Mouse (Mus musculus): Measurements from ENCODE around the gene Adtrp. TPM values are rescaled to one million over a fixed set of nuclear protein-coding genes. Genes with fewer than 3 reads are reported as not detected.
A peak's percentile ranks its signal among the peaks of the same experiment; 100 is the strongest.

Gene Adtrp
- polyA plus RNA-seq, 1 experiment from 2014 or later, result 42.3 TPM

- Histone ChIP-seq H3K4me2 (replicated peaks; ENCODE audit: low read depth) (no peak overlapping the region), H3K4me1 (replicated peaks; ENCODE audit: control insufficient read depth, insufficient read depth) (no peaks in the 10 kb centered on the region), H3K27ac (replicated peaks) (no peak overlapping the region), H3K9me3 (ENCODE audit: control insufficient read depth, low read length) (no peaks in the 10 kb centered on the region), H3K36me3 (ENCODE audit: control insufficient read depth, insufficient read depth, low read length) (no peaks in the 10 kb centered on the region), H3K27me3 (ENCODE audit: control insufficient read depth, insufficient read depth, low read length) (no peaks in the 10 kb centered on the region), H3K9ac (ENCODE audit: low read length) (no peak overlapping the region), H3K4me3 (ENCODE audit: low read depth, low read length) (no peak overlapping the region)
- WGBS, result 82% methylated on average over 3 of the region's 3 CpGs
- ATAC-seq (ENCODE audit: low FRiP score, low TSS enrichment) (no peak), DNase-seq (ENCODE audit: low spot score) (no peak)
- TF ChIP-seq CTCF (IDR thresholded peaks at IDR 0.05; ENCODE audit: low read depth) (no peak), EP300 (optimal IDR thresholded peaks at IDR 0.05) (no peak)
Observed at GRCm38 (mm10) chr13:41761986-41762385, 85.5 kb downstream of the Adtrp start.

- no peak overlapping the region for H3K27ac ChIP-seq (replicated peaks)
- 53% methylated on average over 10 of the region's 10 CpGs for WGBS
- DNase-seq (ENCODE audit: low spot score), result no peak
Observed at GRCm38 (mm10) chr13:41760484-41760883, 87.0 kb downstream of the Adtrp start.

GRCm38 (mm10) chr13:41758550-41759465 is 88.7 kb downstream of the Adtrp start:
- H3K4me2 ChIP-seq (replicated peaks; ENCODE audit: low read depth), result 0 out of 2 replicates have a peak overlapping the region, but pooled peaks have one; percentile 14
- DNase-seq (ENCODE audit: low spot score) (no peak), ATAC-seq (ENCODE audit: low FRiP score, low TSS enrichment) (no peak)
- no peaks in the 10 kb centered on the region for H3K27me3 ChIP-seq (ENCODE audit: control insufficient read depth, insufficient read depth, low read length)
- no peaks in the 10 kb centered on the region for H3K36me3 ChIP-seq (ENCODE audit: control insufficient read depth, insufficient read depth, low read length)
- no peak overlapping the region for H3K27ac ChIP-seq (replicated peaks)
- TF ChIP-seq EP300 (optimal IDR thresholded peaks at IDR 0.05) (no peak), CTCF (IDR thresholded peaks at IDR 0.05; ENCODE audit: low read depth) (no peak)
- no peak overlapping the region for H3K9ac ChIP-seq (ENCODE audit: low read length)
- no peaks in the 10 kb centered on the region for H3K4me1 ChIP-seq (replicated peaks; ENCODE audit: control insufficient read depth, insufficient read depth)
- 53% methylated on average over 19 of the region's 19 CpGs for WGBS
- no peak overlapping the region for H3K4me3 ChIP-seq (ENCODE audit: low read depth, low read length)
- no peaks in the 10 kb centered on the region for H3K9me3 ChIP-seq (ENCODE audit: control insufficient read depth, low read length)

More at GRCm38 (mm10) chr13:41760484-41760883, 87.0 kb downstream of the Adtrp start:
- no peaks in the 10 kb centered on the region for H3K36me3 ChIP-seq (ENCODE audit: control insufficient read depth, insufficient read depth, low read length)
- TF ChIP-seq EP300 (optimal IDR thresholded peaks at IDR 0.05), result no peak
- no peak for TF ChIP-seq CTCF (IDR thresholded peaks at IDR 0.05; ENCODE audit: low read depth)
- no peak for ATAC-seq (ENCODE audit: low FRiP score, low TSS enrichment)
- no peaks in the 10 kb centered on the region for H3K27me3 ChIP-seq (ENCODE audit: control insufficient read depth, insufficient read depth, low read length)
- no peaks in the 10 kb centered on the region for H3K9me3 ChIP-seq (ENCODE audit: control insufficient read depth, low read length)
- H3K4me1 ChIP-seq (replicated peaks; ENCODE audit: control insufficient read depth, insufficient read depth), result no peaks in the 10 kb centered on the region
- no peak overlapping the region for H3K4me3 ChIP-seq (ENCODE audit: low read depth, low read length)
- H3K9ac ChIP-seq (ENCODE audit: low read length), result no peak overlapping the region
- H3K4me2 ChIP-seq (replicated peaks; ENCODE audit: low read depth), result no peak overlapping the region

- DNase-seq (ENCODE audit: low spot score), result no peak
- 79% methylated on average over 5 of the region's 5 CpGs for WGBS
- no peak for ATAC-seq (ENCODE audit: low FRiP score, low TSS enrichment)
Observed at GRCm38 (mm10) chr13:41753114-41753513, 94.4 kb downstream of the Adtrp start.

GRCm38 (mm10) chr13:41750481-41750880 is 97.0 kb downstream of the Adtrp start:
- ATAC-seq (ENCODE audit: low FRiP score, low TSS enrichment), result no peak
- H3K27ac ChIP-seq (replicated peaks), result no peak overlapping the region
- H3K9me3 ChIP-seq (ENCODE audit: control insufficient read depth, low read length), result no peaks in the 10 kb centered on the region
- H3K27me3 ChIP-seq (ENCODE audit: control insufficient read depth, insufficient read depth, low read length), result no peaks in the 10 kb centered on the region
- no peak overlapping the region for H3K9ac ChIP-seq (ENCODE audit: low read length)
- TF ChIP-seq EP300 (optimal IDR thresholded peaks at IDR 0.05) (no peak), CTCF (IDR thresholded peaks at IDR 0.05; ENCODE audit: low read depth) (no peak)
- H3K4me1 ChIP-seq (replicated peaks; ENCODE audit: control insufficient read depth, insufficient read depth), result no peaks in the 10 kb centered on the region
- no peak overlapping the region for H3K4me3 ChIP-seq (ENCODE audit: low read depth, low read length)
- DNase-seq (ENCODE audit: low spot score), result no peak
- WGBS, result 50% methylated on average over 5 of the region's 5 CpGs
- no peaks in the 10 kb centered on the region for H3K36me3 ChIP-seq (ENCODE audit: control insufficient read depth, insufficient read depth, low read length)
- no peak overlapping the region for H3K4me2 ChIP-seq (replicated peaks; ENCODE audit: low read depth)

More at GRCm38 (mm10) chr13:41753114-41753513, 94.4 kb downstream of the Adtrp start:
- no peak overlapping the region for H3K27ac ChIP-seq (replicated peaks)
- no peak overlapping the region for H3K9ac ChIP-seq (ENCODE audit: low read length)
- no peaks in the 10 kb centered on the region for H3K4me1 ChIP-seq (replicated peaks; ENCODE audit: control insufficient read depth, insufficient read depth)
- TF ChIP-seq CTCF (IDR thresholded peaks at IDR 0.05; ENCODE audit: low read depth) (no peak), EP300 (optimal IDR thresholded peaks at IDR 0.05) (no peak)
- H3K4me2 ChIP-seq (replicated peaks; ENCODE audit: low read depth), result no peak overlapping the region
- no peaks in the 10 kb centered on the region for H3K36me3 ChIP-seq (ENCODE audit: control insufficient read depth, insufficient read depth, low read length)
- no peaks in the 10 kb centered on the region for H3K9me3 ChIP-seq (ENCODE audit: control insufficient read depth, low read length)
- H3K4me3 ChIP-seq (ENCODE audit: low read depth, low read length), result no peak overlapping the region
- H3K27me3 ChIP-seq (ENCODE audit: control insufficient read depth, insufficient read depth, low read length), result no peaks in the 10 kb centered on the region

- no peak overlapping the region for H3K9ac ChIP-seq (ENCODE audit: low read length)
- H3K9me3 ChIP-seq (ENCODE audit: control insufficient read depth, low read length), result no peaks in the 10 kb centered on the region
- H3K4me2 ChIP-seq (replicated peaks; ENCODE audit: low read depth), result no peak overlapping the region
- H3K4me3 ChIP-seq (ENCODE audit: low read depth, low read length), result no peak overlapping the region
- H3K27ac ChIP-seq (replicated peaks), result no peak overlapping the region
- ATAC-seq (ENCODE audit: low FRiP score, low TSS enrichment), result peak; percentile 67; the same call in 1 of the 2 replicates
- no peaks in the 10 kb centered on the region for H3K36me3 ChIP-seq (ENCODE audit: control insufficient read depth, insufficient read depth, low read length)
- TF ChIP-seq EP300 (optimal IDR thresholded peaks at IDR 0.05) (no peak), CTCF (IDR thresholded peaks at IDR 0.05; ENCODE audit: low read depth) (no peak)
- 59% methylated on average over 9 of the region's 9 CpGs for WGBS
- no peak for DNase-seq (ENCODE audit: low spot score)
- no peaks in the 10 kb centered on the region for H3K27me3 ChIP-seq (ENCODE audit: control insufficient read depth, insufficient read depth, low read length)
- no peaks in the 10 kb centered on the region for H3K4me1 ChIP-seq (replicated peaks; ENCODE audit: control insufficient read depth, insufficient read depth)
Observed at GRCm38 (mm10) chr13:41748866-41749265, 98.6 kb downstream of the Adtrp start.
